Mouse (Mus musculus): ENCODE results near the gene Rps6kl1.

DNA sequence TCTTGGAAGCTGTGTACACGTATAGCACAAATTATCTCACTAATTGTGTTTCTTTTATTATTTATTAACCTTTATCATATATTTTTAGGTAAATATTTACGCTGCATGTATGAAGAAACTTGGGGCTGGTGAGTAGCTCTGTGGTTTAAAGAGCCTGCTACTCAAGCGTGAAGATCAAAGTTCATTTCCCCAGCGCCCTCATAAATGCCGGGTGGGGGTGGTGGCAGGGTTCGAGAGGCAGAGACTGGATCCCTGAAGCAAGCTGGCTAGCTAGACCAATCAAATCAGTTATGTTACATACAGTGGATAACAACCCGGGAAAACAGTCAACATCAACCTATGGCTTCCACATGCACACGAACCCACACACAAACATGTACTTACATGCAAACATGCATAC is 48.0 kb downstream of the Rps6kl1 start:
- TF ChIP-seq CTCF (IDR thresholded peaks at IDR 0.05; ENCODE audit: low read depth) (no peak), EP300 (IDR thresholded peaks at IDR 0.05; ENCODE audit: low read depth) (no peak)
